Mouse (Mus musculus) CH12.LX (cell line): Measurements from ENCODE around the gene Abhd2. TPM values are rescaled to one million over a fixed set of nuclear protein-coding genes. Genes with fewer than 3 reads are reported as not detected.

ENCODE experiments used
- DNase-seq: peaks from one replicate; pipeline ENCODE4 v3.0.0-alpha.2; 2013; ENCODE audit errors: extremely low read depth
- H3K27ac ChIP-seq: 2 replicates; pipeline ENCODE4 v1.5.1; 2012; ENCODE audit warnings: low read depth, mild to moderate bottlenecking, control low read depth, moderate library complexity; ENCODE audit not compliant: insufficient read depth
- H3K27me3 ChIP-seq: replicated peaks from 2 replicates; pipeline ENCODE3; 2012; ENCODE audit warnings: inconsistent platforms
- H3K36me3 ChIP-seq, 2 experiments: replicated peaks in 1 of 2; 2 replicates each; pipeline versions ENCODE3 to v1.6.1; 2012; ENCODE audit warnings: inconsistent platforms in 1 of 2, low read length in 1 of 2, mild to moderate bottlenecking in 1 of 2, mixed read lengths in 1 of 2, moderate library complexity in 1 of 2; ENCODE audit not compliant: control insufficient read depth in 1 of 2, insufficient read depth in 1 of 2
- H3K4me1 ChIP-seq, 2 experiments: 2 replicates each; pipeline ENCODE4 v1.6.1; 2012; ENCODE audit warnings: inconsistent platforms in 1 of 2, moderate library complexity in 1 of 2; ENCODE audit not compliant: insufficient read depth in 2 of 2, control insufficient read depth in 1 of 2
- H3K4me2 ChIP-seq: 2 replicates; pipeline ENCODE4 v1.6.1; 2012; ENCODE audit warnings: low read depth, mild to moderate bottlenecking, control low read depth; ENCODE audit not compliant: poor library complexity, insufficient read depth, severe bottlenecking
- H3K4me3 ChIP-seq, 3 experiments: fragments of 150-350 bp in 1 of 3; sonication (generic) in 1 of 3; replicated peaks in 1 of 3; 2 replicates each; pipeline versions ENCODE3 to v1.5.1; 2011 to 2012; ENCODE audit warnings: low read depth in 2 of 3, low read length in 2 of 3, mild to moderate bottlenecking in 2 of 3, moderate library complexity in 2 of 3, control low read depth in 1 of 3, improper control_type of control experiment in 1 of 3, inconsistent platforms in 1 of 3, mixed read lengths in 1 of 3; ENCODE audit not compliant: poor library complexity in 1 of 3
- H3K79me2 ChIP-seq: replicated peaks from 2 replicates; pipeline ENCODE4 v1.6.1; 2012; ENCODE audit warnings: mild to moderate bottlenecking, moderate library complexity; ENCODE audit not compliant: control insufficient read depth, poor library complexity, insufficient read depth, severe bottlenecking; ENCODE audit errors: extremely low read depth
- H3K9ac ChIP-seq: 2 replicates; pipeline ENCODE4 v1.6.1; 2012; ENCODE audit warnings: low read depth, mild to moderate bottlenecking, control low read depth, moderate library complexity; ENCODE audit not compliant: insufficient read depth
- H3K9me3 ChIP-seq: replicated peaks from 2 replicates; pipeline ENCODE3; 2012; ENCODE audit warnings: low read length, inconsistent platforms, mixed read lengths
- BHLHE40 ChIP-seq: IDR thresholded peaks from 2 replicates; pipeline ENCODE4 v1.6.1; 2011; ENCODE audit warnings: mild to moderate bottlenecking, low read depth, low read length, improper control_type of control experiment
- E2F4 ChIP-seq: IDR thresholded peaks from 2 replicates; pipeline ENCODE4 v1.6.1; 2011; ENCODE audit warnings: low read depth, low read length, improper control_type of control experiment; ENCODE audit not compliant: insufficient replicate concordance
- IRF4 ChIP-seq: IDR thresholded peaks from 2 replicates; pipeline ENCODE4 v1.6.1; 2014; ENCODE audit warnings: low read depth, mild to moderate bottlenecking, inconsistent platforms, low read length, improper control_type of control experiment
- KAT2A ChIP-seq: IDR thresholded peaks from 2 replicates; pipeline ENCODE4 v1.6.1; 2012; ENCODE audit warnings: low read length, improper control_type of control experiment, inconsistent platforms; ENCODE audit not compliant: insufficient replicate concordance
- MAFK ChIP-seq: IDR thresholded peaks from 2 replicates; pipeline ENCODE4 v1.6.1; 2011; ENCODE audit warnings: low read length, improper control_type of control experiment; ENCODE audit not compliant: insufficient replicate concordance
- NELFE ChIP-seq: IDR thresholded peaks from 2 replicates; pipeline ENCODE4 v1.6.1; 2011; ENCODE audit warnings: low read depth, low read length, improper control_type of control experiment
- NRF1 ChIP-seq: IDR thresholded peaks from 2 replicates; pipeline ENCODE4 v1.6.1; 2014; ENCODE audit warnings: low read depth, mild to moderate bottlenecking, inconsistent platforms, low read length, improper control_type of control experiment, moderate library complexity
- PAX5 ChIP-seq: IDR thresholded peaks from 2 replicates; pipeline ENCODE4 v1.6.1; 2012; ENCODE audit warnings: low read length, inconsistent platforms, mixed read lengths
- POLR2AphosphoS2 ChIP-seq: IDR thresholded peaks from 2 replicates; pipeline ENCODE4 v1.6.1; 2011; ENCODE audit warnings: low read depth, low read length, improper control_type of control experiment
- SIN3A ChIP-seq: IDR thresholded peaks from 2 replicates; pipeline ENCODE4 v1.6.1; 2012; ENCODE audit warnings: low read length, improper control_type of control experiment, inconsistent platforms
- USF1 ChIP-seq: IDR thresholded peaks from 2 replicates; pipeline ENCODE4 v1.6.1; 2014; ENCODE audit warnings: low read depth, mild to moderate bottlenecking, inconsistent platforms, low read length, improper control_type of control experiment
- USF2 ChIP-seq: conservative IDR thresholded peaks from 2 replicates; pipeline ENCODE4 v1.6.1; 2011; ENCODE audit warnings: low read depth, low read length, improper control_type of control experiment
- ZMIZ1 ChIP-seq: IDR thresholded peaks from 2 replicates; pipeline ENCODE4 v1.6.1; 2012; ENCODE audit warnings: low read depth, mild to moderate bottlenecking, inconsistent platforms, low read length, improper control_type of control experiment
- dilution Hi-C: fragments of 300-500 bp; cut with MboI; formaldehyde crosslinking; loops from 2 replicates; pipeline ENCODE4 v1.14.3; 2020; ENCODE audit warnings: low sequenced_read_pairs; ENCODE audit not compliant: extremely low pct_unique_long_range_greater_than_20kb, extremely low pct_ligation_motif_present
- in situ Hi-C: fragments of 300-500 bp; cut with MboI; formaldehyde crosslinking; loops from 3 replicates; pipeline ENCODE4 v1.14.3; 2019; ENCODE audit warnings: low sequenced_read_pairs, low pct_ligation_motif_present, low pct_unique_long_range_greater_than_20kb, mixed read lengths
- polyA plus RNA-seq: library from polyadenylated mRNA; unstranded; fragments of >175 nt; gene quantifications from 2 replicates; pipeline ENCODE4 v1.2.1, GENCODE M21; 2012; ENCODE audit warnings: low read depth; ENCODE audit not compliant: insufficient read length
- total RNA-seq, 2 experiments: library from RNA; depleted of rRNA; stranded (reverse); fragments of 300-350 nt in 1 of 2; fragments of >200 nt in 1 of 2; gene quantifications; 2 replicates each; pipeline ENCODE4 v1.2.3; 2012 to 2014

Abhd2 gene
- total and polyA plus RNA-seq, 3 experiments = 6.0 to 15.4 (median 9.9) TPM

- no peak for TF ChIP-seq E2F4
- TF ChIP-seq NRF1 = 0 out of 2 replicates have a peak, but pooled peaks have one; percentile 34
- peak; percentile 50; the same call in 1 of the 2 replicates for TF ChIP-seq NELFE
- TF ChIP-seq KAT2A = no peak
- no peak for TF ChIP-seq POLR2AphosphoS2
- TF ChIP-seq, all 38 proteins: peak for 13
Measured at GRCm38 (mm10) chr7:79371321-79371879, 98.4 kb downstream of the Abhd2 start (continued).

- Histone ChIP-seq H3K79me2 (no peaks in the 10 kb centered on the region), H3K4me1 (peaks cover 0 to 23% of the 10 kb centered on the region in 2 experiments; a peak in 2 of 4 replicates), H3K4me3 (no peak overlapping the region), H3K27me3 (no peaks in the 10 kb centered on the region), H3K27ac (no peak overlapping the region), H3K9ac (no peak overlapping the region), H3K9me3 (no peaks in the 10 kb centered on the region), H3K36me3 (peaks cover 0 to 48% of the 10 kb centered on the region in 2 experiments), H3K4me2 (no peak overlapping the region)
- no peak for TF ChIP-seq SIN3A
- TF ChIP-seq IRF4 = no peak
- no peak for TF ChIP-seq ZMIZ1
- TF ChIP-seq USF2 = no peak
- TF ChIP-seq BHLHE40 = no peak
- TF ChIP-seq PAX5 = no peak
- in situ Hi-C loops = loop anchor here (10.0 to 25.0 kb wide), 2 partner anchors 91 to 462 kb away; partner anchors contain the start of genes Isg20 and Polg
- dilution Hi-C loops = no loop called here
- DNase-seq = no peak
Measured at GRCm38 (mm10) chr7:79374017-79374416, 101.0 kb downstream of the Abhd2 start.

GRCm38 (mm10) chr7:79375594-79375993 lies 102.6 kb downstream of the Abhd2 start:
- H3K9me3 ChIP-seq = no peaks in the 10 kb centered on the region
- H3K36me3 ChIP-seq = peaks cover 0 to 60% of the 10 kb centered on the region in 2 experiments
- H3K4me3 ChIP-seq = no peak overlapping the region
- TF ChIP-seq BHLHE40 (peak; percentile 24; the same call in 1 of the 2 replicates), KAT2A (no peak), USF2 (0 out of 2 replicates have a peak, but pooled peaks have one; percentile 7), USF1 (peak; percentile 3; the same call in 1 of the 2 replicates), MAFK (no peak)
- no peak for DNase-seq
- no peak overlapping the region for H3K4me2 ChIP-seq
- no peak overlapping the region for H3K27ac ChIP-seq
- peaks cover 0 to 17% of the 10 kb centered on the region in 2 experiments; a peak in 2 of 4 replicates for H3K4me1 ChIP-seq
- dilution Hi-C loops (no loop called here), in situ Hi-C loops (loop anchor here (10.0 kb wide), 1 partner anchor 89 kb away; the partner anchor contains the start of gene Polg)
- no peaks in the 10 kb centered on the region for H3K27me3 ChIP-seq
- no peak overlapping the region for H3K9ac ChIP-seq
- H3K79me2 ChIP-seq = no peaks in the 10 kb centered on the region
